Mouse (Mus musculus) layer of hippocampus, adult 9-11 months (tissue): Measurements from ENCODE around the gene Abhd17b.
"Not testable (repeated sequence)": the region's sequence is repeated elsewhere in the genome, so short reads cannot be mapped to it uniquely, and the experiment has no call there.

Experiments
- DNase-seq: peaks from one replicate; pipeline ENCODE4 v3.0.0; 2022

Gene Abhd17b

DNA sequence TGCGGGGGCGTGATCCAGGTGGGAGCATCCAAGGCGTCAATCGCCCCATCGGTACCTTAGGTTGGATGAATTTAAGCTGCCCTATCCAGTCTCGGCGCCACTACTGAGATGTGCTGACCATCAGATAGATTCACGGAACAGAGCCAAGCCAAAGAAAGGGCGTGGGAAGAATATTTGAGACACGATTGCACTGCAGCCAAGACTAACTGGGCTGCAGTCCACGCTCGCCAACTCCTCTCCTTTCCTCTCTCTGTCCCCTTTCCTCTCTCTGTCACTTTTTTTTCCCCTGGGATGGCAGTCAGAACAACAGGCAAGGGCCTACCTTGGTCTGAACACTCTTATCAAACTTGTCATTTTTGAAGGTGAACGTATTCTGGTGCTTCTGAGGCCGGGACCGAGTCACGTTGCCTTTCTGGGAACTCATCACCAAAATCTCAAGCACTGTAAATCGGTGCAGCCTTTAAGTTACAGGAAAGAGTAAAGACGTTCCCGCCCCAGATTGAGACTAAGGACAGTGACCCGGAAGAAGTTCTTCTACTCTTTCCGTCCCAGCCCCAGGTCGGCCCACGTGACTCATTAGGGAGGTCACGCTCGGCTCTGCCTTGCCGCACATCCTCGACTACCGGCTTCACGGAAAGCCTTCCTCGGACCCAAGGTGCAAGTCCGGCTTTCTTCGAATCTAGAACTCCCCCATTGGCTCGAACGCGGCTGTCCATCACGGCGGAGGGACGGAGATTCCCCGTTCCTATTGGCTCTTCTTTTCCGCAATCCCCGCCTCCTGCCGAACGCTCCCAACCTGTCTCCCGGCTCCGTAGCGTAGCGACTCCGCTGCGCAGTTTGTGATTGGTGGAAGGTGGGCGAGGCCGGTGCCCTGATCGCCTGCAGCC is 457 bp upstream of the Abhd17b start, which contains the start of gene 1110059E24Rik:
TSS of gene 1110059E24Rik (minus strand) at position 692 of the 887 bp plus-strand sequence.
- peak; percentile 97 for DNase-seq

DNA sequence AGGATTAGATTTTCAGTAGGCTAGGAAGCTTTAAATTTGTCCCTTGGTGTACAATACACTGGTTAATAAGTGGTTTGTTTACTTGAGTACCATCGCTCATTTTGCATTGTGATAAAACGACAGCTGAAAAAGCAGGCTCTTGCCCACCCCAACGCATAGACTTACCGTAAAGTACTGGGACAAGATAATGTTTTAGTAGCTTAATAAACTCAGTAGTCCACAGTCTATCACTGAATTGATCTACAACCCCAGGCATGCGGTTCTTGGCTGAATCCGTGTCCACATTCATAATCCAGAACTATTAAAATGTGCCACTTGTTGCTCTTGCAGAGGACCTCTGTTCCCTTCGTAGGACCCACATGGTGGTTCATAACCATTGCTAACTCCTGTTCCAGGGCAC is 1.8 kb downstream of the Abhd17b start:
- no peak for DNase-seq

DNA sequence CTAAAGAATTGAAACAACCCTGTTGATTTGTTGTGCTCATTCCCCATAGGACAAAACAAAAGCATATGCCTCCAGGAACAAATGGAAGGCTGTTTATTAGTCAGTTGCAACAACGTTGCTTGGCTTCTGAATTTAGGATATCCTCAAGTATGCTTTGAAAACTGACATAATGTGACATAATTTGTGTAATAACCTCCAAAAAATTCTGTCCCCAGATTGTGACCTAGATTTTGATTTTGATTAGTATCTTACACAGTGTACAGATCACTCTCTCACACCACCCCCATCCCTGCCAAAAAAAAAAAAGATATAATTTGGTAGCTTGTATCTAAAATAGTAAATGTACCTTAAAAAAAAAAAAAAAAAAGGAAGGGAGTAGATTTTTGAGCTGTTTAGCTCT is 7.7 kb downstream of the Abhd17b start:
- DNase-seq = no peak

DNA sequence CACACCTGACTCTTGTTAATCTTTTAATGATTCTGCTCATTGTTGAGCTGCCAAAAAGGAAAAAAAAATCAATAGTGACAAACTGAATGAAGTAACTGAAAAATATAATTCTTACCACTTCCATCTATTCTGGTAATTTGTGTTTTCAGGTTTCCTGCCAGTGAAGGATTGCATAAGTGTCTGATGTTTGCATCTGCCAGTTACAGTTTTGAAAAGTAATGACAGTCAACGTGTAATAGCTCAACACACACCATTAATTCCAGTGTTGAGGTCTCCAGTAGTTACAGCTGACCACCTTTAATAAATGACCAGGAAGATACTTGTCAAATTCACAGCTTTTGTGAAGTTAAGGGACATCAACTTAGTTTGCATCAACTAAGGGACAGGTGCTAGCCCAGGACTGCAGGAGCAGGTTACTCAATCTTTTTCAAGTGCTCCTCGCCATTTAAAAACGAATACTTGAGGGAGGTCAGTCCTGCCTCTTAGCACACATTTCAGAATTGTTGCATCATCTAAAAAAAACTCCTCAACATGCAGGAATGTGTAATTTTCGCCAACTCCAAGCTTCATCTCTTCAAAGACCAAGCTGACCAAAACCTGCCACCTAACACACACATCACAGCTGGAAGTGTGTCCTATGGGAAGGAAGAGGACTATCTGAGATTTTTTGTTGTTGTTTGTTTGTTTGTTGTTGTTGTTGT is 10.9 kb downstream of the Abhd17b start:
- no peak for DNase-seq

DNA sequence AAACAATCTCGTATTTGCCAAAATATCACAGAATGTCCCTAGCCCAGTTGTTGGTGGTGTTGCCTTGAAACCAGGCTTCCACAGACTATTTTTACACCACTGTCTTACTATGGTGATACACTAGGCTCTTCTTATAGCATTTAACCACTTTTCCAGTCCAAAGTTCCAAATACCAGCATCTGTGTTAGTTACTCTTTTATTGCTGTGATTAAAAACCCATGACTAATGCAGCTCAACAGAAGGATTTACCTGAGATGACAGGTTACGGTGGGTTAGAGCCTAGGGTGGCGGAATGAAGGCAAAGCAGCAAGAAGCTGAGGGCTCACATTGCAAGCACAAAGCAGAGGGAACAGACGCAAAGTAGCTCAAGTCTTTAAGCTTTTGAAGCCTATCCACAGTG is 16.7 kb downstream of the Abhd17b start:
- DNase-seq = no peak

DNA sequence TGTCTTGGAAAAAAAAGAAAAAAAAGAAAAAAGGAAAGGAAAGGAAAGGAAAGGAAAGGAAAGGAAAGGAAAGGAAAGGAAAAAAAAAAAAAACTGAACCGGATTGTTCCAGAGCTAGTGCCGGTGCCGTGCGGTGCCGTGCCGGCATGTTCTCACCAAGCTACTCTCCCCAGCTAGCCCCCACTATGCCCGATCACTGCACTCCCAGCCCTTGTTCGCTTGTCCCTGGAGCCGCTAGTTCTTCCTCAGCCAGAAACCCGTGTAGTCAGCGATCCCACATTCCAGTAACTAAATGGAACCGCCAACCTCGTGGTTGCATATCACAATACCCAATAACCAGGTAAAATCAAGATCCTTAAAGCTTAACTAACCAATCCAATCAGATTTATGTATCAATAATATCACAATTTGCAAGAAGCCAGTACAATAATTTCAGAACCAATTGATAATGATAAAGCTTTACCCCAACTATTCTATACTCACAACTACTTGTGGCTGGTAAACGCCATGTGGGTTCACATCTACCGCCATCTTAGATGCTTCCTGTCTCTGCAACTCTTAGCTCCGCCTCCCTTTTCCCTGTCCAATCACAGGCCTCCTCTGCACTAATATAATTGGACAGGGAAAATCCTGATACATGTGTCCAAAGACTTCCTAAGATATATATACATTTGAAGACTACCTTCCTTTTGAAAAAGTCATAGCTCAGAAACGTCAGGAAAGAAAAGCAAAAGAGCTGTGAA is 21.5 kb downstream of the Abhd17b start:
- no peak for DNase-seq

DNA sequence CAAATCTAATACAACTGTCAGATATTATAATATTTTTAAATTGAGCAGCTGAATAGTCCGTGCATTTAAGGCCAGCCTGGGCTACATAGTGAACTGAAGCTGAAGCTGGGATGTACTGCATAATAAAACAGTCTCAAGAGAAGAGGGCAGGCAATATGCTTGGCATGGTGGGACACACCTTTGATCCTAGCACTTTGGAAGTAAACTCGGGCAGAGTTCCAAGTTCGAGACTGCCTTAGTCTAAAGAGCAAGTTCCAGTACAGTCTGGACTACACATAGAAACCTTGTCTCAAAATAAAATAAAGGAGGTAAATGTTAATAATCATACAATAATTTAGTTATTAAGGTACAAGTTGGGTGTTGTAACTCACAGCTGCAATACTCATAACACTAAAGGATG is 27.1 kb downstream of the Abhd17b start:
- no peak for DNase-seq

DNA sequence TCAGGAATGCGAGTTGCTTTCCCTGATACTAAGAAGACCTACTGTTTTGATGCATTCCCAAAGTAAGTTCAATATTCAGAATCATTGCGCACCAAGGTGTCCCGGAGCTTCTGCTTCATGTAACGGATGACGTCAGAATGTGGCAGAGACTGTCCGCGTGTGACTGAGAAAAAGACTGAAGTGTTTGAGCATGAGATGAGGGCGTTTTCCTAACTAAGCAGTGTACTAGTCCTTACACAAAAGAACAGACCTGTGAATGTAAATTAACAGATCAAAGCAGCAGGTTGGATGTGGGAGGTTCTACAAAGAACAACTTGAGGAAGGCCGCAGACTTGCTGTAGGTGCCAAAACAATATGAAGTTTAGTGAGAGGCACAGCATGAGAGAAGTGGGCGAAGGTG is 28.0 kb downstream of the Abhd17b start:
- no peak for DNase-seq

DNA sequence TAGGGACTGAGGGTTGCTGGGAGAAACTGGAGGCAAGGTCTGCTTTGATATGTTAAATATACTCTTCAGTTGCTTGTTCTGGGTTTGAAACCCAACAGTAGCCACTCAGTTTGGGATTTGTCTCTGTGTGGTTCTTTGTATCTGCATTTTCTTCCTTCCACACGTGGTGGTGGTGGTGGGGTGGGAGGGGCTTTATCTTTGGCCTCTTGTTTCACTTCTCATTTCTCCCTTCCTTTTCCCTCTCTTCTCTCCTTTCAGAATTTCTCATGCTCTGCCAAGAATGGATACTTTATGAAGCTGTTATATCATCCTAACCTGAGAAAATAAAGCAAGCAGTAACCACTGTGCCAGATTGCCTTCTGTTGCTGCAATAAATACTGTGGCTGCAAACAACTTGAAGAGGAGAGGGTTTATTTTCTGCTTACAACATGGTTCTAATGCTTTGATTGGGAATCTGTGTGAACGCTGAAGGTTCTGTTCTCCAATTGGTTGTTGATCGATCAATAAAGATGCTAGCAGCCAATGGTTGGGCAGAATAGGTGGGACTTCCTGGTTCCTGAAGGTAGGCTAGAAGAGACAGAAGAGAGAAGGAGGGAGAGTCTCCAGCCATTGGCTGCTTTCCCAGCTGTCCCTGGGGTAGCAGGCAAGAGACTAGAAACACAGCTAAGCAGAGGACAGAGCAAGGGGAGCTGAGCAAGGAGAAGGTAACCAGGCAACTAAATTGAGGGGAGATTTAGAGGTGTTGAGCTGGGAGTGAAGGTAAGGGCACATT is 60.5 kb downstream of the Abhd17b start:
- peak; percentile 55 for DNase-seq

DNA sequence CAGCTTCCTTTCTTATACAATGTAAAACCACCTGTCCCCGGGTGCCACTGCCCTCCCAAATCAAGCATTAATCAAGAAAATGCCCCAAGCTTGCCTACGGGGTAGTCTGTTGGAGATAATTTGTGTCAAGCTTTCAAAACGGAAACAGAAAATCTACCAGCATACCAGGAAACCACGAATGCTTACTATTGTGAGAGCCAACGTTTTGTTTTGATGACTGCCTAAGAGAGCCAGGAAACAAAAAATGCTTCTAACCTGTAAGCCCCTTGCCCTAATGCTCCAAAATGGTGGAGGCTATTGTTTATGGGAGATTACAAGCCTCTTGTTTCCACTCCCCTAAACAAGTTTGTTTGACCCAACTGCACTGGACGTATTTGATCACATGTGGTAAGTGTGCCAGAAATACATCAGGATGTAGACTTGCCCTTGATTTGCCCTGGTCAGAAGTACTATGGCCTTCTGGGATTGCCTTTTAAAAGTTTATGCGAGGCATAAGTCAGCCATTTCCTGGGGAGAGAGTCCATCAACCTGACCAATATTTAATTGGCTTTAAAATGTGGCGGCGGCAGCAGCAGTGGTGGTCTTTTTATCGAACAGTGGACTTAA is 61.4 kb downstream of the Abhd17b start:
- no peak for DNase-seq

DNA sequence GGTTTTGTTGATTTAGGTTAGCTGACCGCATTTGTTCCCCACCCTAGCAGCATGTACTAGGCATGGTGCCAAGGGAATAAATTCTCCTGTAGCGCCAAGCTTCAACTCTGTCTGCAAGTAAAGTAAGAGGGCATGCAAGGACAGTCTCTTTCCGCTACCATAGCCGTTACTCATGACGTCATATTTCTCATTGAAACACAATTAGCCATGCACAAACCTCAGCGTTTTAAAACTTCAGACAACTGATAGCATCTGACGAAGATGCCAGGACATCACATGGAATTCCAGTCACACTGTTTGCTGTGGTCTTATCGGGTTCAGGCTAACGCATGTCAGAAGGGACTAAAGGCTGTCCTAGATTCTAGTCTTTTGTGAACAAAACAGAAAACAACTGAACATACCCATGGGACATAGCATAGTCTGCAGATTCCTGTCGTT is 62.0 kb downstream of the Abhd17b start:
- DNase-seq = no peak

DNA sequence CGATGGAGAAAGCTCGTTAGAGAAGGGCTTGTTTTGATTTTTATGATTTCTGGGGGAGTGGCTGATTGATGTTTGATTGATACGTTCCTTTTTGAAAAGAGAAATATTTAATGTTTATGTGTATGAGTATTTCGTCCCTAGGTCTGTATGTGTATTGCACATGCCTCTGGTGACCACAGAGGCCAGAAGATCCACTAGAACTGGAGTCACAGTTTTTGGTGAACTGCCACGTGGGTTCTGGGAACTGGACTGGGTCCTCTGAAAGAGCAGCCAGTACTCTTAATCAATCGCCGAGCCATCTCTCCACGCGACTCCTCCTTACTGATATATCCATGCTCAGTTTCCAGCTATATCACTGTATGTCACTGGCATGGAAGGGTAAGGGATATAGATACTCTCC is 62.5 kb downstream of the Abhd17b start:
- no peak for DNase-seq

DNA sequence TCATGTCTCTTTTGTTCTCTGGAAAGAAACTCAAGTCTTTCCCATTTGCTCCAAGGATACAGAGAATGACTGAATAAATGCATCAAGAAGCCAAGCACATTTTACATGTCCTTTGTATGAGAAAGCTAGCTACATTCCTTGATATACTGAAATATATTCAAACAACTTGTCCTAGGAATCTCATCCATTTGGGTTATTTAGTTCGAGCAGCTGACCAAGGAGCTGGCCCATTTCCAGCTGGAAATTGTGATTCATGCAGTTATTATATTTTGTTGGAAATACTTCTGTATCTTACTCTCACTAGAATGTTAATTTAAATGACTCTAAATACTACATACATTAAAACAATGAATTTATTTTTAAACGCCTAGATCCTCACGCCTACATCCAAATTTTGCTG is 63.5 kb downstream of the Abhd17b start:
- DNase-seq = no peak

DNA sequence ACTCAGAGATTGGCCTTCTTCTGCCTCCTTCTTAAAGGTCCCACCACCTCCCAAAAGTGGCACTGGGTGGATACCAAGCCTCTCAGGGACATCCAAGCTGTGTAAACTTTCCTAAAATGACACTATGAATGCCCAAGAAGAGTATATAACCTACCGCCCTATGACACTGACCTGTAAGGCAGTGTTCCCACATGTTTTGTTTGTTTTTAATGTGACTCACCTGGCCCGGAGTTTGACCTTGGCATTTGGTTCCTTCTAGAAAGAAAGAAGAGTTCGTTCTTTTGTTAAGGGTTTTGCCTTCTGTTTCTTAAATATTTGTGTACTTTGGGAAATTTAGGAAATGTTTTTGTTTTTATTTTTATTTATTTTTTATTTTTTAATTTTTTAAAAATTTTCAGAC is 66.2 kb downstream of the Abhd17b start:
- DNase-seq = no peak

DNA sequence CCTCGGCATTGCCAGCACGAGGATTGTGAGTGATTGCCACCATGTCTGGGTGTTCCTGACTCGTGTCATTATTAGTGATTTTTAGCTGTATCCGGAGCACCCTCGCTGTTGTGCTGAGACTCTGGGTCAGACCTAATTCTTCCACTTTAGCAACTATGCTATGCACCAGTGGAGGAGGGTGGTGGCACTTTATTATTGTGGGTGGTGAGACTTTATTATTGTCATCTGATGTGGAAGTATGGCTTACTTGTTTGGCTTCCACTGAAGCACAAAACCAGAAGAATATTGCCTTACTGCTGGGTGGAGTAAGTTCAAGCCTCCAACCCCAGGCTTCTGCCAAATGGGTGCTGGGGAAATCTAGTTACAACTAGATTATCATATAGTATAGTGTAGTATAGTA is 68.0 kb downstream of the Abhd17b start:
- DNase-seq = no peak

DNA sequence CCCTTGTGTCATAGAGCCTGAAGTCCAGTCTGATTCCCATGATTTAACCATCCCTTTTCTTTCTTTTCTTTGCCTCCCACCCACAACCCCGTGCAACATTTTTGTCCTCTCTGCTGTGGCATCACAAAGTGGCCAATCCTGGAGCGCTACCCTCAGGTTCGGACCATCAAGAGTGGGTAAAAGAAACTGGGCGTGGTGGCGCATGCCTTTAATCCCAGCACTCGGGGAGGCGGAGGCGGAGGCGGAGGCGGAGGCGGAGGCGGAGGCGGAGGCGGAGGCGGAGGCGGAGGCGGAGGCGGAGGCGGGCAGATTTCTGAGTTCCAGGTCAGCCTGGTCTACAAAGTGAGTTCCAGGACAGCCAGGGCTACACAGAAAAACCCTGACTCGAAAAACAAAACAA is 70.3 kb downstream of the Abhd17b start:
- DNase-seq = not testable (repeated sequence)

DNA sequence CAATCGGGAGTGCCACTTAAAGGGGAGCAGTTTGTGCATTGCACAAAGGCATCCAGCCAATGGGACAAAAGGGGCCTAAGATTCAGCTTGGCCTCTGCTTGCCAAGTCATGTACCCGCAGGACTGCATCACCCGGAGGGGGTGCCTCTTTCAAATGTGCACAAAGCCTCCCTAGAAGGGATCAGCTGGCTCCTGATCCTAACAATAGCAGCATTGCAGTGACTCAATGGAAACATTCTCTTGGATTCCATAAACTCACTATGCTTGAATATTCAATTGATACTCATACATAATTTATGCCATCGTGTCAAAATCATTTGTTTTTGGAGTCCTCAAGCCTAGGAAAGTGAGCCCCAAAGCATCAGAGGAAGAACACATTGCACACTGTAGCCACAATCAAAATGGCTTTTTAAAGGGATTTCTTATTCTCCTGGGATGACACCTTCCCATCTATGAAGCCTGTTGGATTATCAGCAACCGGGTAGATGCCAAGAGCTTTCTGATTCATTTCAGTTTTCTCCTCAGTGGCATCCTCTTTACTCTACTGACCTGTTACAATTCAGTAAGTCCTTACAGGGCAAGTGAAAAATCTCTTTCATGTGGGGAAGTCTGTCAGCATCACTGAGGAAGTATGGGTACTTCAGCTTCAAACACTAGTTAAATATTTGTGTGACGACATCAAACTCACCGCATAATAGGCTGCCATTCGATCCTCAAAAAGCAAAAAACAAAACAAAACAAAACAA is 71.1 kb downstream of the Abhd17b start:
- peak; percentile 93 for DNase-seq

DNA sequence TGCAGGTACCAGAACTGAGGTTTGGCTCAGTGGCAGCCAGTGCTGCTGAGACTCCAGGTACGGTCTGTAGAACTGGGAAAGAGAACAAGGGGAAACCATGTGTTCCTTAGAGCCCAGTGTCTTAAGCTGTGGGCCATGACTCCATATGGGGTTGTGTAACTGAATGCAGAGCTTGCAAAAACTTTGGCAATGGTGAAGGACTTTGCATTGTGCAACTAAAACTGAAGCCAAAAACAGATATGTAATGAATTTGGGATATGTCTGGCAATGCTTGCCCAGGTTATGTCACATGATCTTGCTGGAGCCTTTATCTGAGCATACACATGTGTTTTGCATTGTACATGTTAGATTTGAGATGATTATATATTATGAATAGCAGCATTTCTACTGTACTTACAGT is 72.2 kb downstream of the Abhd17b start:
- no peak for DNase-seq

DNA sequence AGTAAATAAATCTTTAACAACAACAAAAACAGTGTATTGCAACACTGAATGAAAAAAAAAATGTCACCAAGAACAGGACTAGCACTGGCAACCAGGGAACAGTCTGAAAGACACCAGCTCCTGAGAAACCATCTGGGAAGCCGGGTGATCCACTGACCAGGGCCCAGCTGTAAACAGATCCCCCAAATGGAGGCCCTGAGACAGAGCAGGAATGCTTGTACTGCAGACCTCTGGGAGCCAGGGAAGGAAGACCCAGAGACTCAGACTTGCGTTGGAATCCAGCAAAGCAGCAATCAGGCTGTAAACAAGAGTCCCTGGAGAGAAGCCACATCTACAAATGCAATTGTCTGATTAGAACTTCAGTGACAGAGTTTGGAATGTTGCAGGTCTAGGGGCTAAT is 74.1 kb downstream of the Abhd17b start:
- no peak for DNase-seq

DNA sequence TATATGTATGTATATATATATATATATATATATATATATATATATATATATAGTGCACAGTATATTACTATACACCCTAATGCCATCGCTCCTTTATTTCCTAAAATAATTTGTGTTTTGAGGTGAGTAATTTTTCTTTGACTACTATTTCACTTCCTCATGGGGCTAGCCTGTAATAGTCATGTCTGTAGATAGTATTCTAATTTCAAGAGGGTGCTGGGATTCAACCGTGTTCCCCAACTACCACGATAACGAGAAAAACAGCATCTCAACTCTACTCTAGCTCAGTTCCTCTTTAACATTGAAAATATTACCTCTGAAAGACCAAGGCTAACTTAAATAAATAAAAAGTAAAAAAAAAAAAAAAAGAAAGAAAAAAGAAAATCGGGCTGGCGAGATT is 75.4 kb downstream of the Abhd17b start:
- no peak for DNase-seq

DNA sequence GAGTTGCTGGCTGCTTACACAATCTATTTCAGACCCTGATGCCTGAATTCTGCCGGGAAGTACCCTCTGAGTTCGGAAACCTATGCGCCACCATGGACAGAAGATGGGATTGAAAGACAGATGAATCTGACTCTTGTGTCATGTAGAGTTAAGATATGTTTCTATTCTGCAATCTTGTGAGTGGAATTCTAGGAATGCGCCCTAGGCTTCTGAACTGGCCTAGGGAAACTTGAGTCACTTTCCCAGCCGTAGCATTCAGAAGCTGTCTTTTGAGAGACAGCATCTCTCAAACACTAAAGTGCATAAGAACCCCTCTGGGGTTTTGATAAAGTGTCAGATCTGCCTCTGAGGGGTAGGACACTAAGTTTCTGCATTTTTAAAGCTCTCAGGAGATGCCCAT is 78.9 kb downstream of the Abhd17b start:
- no peak for DNase-seq

DNA sequence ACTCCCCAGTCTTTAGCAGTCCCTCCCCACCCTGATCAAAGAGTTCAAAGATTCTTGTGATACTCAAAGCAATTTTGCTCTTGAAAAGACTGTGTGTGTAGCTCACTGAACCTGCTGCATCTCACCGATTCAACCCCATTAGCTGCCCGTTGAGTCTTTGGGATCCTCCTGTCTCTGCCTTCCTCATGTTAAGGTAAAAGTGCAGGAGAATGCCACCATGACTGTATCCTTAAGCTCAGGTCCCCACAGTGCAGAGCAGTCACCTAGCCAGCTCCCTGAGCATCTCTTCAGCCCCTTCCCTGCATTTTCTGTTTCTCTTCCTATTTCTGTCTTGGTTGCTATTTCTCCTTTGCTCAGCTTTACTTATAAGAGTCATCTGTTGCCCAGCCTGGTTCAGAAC is 80.2 kb downstream of the Abhd17b start:
- no peak for DNase-seq
